Mouse (Mus musculus) kidney, postnatal 10 days (tissue): Measurements from ENCODE around the gene Fam129a.

Experiments used
- DNase-seq: peaks from one replicate; pipeline ENCODE4 v3.0.0; 2021; ENCODE audit warnings: mixed read lengths

Fam129a gene

DNA sequence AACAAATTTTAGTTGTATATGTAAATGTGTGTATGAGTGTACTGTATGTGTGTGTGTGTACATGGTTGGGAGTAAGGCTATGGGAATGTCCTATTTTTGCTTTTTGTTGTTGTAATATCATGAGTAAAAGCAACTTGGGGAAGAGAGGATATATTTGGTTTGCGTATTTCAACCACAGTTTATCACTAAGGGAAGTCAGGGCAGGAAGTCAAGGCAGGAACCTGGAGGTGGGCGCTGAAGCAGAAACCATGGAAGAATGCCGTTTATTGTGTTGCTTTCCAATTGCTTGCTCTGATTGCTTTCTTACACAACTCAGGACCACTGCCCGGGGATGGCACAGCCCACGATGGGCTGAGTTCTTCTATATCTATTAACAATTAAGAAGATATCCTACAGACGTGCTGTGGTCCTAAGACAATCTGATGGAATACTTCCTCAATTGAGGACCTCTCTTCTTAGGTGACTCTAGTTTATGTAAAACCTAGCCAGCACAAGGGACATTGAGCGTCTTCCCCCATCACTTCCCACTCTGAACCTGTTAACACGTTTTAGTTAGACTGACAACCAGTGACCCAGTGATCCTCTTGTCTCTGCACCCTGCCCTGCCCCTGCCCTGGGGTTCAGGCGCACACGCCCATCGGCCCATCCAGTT, 13.7 kb downstream of the Fam129a start:
- DNase-seq, result no peak

DNA sequence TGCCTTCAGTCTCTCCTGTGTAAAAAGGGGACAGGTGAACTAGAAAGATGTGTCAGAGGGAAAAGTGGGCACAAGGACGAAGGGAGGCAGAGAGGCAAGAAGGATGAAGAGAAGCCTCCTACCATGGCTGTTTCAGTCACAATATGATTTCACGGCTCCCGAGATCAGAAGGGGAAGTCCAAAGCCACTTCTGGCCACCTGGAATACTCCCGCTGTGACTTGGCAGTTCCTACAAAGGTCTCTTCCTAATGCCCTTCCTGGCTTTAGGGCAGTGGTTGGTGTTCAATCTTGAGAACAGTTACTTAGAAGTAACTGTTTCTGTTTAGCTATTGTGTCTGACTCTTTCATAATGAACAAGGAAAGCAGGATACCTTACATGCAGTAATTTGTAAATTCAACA, 14.7 kb downstream of the Fam129a start:
- DNase-seq, result no peak

DNA sequence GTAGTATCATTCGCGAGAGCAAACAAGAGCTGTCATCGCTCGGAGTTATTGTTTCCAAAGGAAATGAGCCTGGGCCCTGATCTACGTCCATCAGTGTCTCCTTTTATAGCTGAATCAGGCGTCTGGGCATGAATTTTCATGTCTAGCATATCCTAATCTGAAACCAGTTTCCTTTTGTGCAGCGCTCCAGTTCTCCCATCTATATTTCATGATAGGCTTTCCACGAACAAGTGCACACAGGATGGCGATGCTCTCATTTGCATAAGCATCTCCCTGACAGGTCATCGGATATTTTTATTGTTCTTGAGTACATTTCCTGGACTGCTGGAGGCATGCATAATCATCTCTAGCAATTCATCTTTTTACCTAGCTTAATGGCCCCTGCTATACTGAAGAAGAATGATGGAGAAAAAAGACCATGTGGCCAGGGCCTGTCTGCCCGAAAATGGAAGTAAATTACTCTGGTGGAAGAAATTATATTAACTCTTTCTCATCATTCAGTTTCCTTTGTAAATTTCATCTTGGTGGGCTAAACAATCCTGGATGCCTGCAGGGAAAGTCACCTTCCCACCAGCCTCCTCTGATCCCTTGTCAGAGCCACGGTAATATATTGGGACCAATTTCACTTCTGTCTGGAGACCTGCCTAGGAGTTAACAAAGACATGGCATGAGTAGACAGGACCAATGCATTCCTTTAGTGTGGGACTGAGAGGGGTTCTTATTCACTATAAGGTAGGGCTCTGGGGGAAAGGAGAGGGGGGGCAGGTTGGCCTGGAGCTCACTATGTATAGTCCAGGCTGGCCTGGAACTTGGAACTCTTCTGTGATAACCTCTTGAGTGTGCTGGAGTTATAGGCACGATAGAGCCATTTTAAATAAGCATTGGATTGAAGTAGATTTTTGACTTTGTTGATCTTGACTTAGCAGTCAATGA, 21.4 kb downstream of the Fam129a start:
- DNase-seq, result no peak

DNA sequence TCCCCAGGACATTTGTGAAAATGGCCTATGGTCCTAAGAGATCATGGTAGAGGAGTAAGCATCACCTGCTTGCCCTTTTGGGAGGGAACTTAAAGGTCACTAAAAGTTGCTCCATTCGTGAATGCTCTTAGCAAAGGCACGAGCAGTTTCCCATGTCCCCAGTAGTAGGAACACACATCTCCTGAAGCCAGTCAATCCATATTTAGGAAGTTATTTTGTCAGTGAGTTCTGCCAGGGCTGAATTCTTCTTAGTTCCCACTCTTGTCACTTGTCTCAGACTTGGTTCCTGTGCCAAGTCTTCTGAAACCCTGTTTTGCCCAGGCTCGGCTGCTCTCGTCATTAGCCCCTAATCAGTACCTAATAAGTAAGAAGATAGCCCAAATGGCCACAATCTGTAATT, 23.9 kb downstream of the Fam129a start:
- no peak for DNase-seq

DNA sequence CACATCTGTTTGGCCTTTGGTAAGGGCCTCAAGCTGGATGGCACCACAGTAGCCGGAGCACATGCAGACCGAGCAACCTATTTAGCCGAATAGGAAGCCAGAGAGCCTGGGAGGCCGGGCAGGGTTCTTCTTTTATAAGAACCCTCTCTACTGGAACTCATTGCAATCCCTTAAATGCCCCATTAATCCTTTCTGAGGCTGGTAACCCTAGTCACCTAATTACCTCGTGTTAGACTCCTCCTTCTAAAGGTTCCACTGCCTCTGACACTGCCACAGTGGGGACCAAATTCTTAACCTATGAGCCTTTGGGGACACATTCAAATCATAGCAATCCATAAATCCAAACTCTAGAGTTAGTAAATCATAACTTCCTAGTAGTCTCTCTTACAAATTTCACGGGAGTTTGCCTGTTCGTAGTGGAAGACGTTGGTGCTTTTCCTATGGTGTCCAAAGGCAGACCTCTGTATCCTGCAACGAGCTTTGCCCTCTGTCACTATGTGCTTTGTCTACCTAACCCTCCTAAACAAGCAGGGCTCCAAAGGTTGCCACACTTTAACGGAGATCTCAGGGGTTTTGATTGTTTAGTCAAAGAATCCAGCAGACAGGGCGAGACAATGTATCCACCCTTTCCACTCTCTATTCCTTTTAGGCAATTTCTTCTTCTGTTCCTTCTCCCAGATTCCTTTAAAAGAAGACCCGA, 24.8 kb downstream of the Fam129a start:
- no peak for DNase-seq

DNA sequence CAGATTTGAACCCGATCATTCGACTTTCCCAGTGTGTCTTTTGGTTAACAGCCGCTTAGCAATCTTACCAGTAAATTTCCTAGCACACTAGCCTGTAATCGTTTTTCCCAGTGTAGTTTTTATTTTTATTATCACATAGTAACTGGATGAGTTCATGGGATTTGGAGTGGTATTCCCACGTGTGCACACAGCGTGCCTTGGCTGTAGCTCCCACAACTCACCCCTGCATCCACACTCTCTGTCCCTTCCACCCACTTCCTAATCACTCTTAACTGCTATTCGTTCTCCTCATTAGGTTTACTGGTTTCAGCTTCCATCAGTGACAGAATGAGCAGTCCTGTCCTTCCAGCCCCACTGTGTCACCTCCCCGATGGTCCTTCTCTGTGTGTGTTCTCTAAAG, 25.6 kb downstream of the Fam129a start:
- no peak for DNase-seq

DNA sequence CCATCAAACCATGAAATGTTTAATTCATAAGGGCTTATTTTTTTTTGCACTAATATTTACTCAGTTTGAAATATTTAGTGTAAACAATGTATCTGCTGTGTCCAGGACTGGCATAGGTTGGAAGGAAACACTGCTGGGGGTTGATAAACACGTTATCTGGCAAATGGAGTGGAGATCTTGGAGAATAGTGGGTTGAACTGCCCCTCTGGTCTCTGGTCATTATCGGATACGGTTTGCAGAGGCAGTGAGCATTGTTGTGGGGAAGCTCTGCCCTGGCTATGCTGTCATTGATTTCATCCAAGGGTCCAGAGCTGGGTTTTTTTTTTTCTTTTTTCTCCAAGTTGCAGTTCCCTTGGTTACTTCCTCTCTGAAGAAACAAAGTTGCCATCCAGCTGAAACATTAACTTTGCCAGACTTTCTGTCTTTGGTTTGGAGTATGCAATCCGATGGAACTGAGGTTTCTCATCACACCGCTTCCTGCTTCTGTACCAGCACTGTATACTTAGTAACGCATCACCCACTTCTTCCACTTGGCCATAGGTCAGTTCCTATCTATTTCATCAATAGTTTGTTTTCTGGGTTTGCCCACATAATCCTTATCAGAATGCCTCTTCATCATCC, 26.8 kb downstream of the Fam129a start:
- DNase-seq, result no peak

DNA sequence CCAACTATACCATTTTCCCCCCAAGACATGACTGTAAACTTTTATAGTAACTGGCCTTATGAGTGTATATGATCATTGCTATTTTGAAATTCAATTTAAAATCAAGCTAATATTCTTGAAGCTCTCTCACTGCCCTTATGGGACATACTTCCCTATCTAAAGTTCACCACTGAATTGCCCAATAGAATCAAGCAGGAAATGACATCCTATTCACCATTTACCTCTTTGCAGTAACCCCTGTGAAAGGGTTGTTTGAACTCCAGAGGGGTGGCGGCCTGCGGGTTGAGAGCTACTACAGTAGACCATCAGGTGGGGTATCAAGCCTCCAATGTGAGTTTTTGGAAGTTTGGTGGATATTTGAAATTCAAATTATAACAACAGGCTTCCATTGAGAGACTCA, 27.9 kb downstream of the Fam129a start:
- no peak for DNase-seq

DNA sequence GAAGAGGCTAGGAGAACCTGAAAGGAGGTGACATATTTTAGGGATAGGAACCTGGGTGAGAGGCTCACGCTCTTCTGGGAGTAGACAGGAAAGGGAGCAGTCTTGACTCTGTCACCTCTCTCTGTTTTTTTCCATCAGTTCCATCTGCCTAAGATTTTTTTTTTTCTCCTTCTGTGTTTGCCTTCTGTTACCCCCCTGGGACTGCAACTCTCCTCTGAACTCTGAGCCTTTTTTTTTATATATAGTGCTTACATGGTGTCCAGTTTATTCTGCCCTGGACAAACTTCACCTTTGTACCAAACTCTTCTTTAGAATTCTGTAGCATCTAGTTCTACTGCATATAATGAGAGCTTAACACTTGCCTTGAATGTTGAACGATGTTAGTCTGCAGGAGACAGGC, 33.3 kb downstream of the Fam129a start:
- DNase-seq, result no peak

DNA sequence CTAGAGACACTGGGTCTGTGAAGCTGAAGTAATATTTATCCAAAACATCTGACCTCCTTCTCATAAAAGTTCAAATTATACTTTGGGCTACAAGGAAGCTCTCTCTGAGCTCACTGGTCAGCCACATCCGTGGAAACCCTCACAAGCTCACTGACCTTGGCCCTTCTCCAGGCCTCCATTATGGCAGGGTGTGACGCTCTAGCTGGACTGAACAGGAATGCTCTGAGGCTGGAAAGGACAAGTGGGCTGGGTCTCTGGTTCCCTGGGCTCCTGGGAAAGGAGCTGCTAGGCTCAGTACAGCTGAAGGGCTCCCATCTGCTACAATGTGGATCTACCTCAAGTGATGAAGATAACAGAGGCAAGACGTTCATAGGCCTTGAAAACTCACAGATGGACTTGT, 37.0 kb downstream of the Fam129a start:
- peak; percentile 78 for DNase-seq

DNA sequence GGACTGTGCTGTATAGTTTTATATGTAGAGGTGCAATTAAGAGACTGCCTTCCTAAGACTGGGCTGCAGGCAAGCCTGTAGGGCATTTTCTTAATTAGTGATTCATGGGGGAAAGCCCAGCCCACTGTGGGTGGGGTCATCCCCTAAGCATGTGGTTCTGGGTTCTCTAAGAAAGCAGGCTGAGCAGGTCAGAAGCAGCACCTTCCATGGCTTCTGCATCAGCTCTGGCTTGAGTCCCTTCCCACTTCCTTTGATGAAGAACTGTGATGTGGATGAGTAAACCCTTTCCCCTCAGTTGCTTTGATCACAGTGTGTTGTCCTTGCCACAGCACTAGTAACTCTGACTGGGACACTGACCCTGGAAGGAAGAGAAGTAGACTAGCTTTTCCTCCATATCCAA, 39.6 kb downstream of the Fam129a start:
- no peak for DNase-seq

DNA sequence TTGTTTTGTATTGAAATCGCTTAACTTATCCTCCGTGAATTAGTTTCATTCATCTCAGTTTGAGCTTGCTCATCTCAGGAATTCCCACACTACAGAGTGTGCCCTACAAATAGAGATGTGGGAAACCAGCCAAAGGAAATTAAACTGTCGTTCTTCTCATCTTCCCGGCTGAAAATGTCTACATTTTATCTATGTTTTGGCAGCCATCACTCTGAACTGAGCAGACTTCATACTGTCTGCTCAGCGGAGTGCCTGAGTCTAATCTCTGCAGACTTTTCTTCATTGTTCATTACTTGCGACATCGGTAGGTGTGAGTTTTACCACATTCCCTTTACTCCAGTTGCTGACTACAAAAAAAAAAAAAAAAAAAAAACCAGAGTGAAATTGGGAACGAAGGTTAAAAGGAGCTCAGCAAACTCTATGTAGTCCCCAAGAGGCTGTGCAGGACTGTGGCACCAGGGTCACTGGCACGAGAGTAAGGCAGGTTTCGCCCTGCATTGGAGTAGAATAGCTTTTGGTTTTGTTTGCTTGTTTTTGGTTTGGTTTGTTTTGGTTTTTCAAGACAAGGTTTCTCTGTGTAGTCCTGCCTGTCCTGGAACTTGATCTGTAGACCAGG, 43.4 kb downstream of the Fam129a start:
- no peak for DNase-seq

DNA sequence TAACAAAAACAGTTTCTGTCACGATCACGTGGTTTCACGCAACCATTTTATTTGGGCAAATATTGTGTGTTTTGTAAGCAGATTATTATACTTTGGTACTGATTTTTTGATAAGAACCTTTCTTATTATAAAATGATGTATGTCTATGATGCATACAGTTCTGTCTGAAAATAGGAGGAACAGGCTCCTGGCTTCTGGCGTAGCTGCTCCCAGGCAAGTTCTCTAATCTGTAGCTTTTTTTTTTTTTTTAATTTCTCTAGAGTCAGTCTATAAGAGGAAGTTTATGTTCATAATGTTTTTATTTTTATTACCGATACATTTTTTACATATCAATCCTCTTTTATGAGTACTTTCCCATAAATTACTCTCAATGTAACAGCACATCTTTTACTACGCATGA, 44.6 kb downstream of the Fam129a start:
- DNase-seq, result no peak

DNA sequence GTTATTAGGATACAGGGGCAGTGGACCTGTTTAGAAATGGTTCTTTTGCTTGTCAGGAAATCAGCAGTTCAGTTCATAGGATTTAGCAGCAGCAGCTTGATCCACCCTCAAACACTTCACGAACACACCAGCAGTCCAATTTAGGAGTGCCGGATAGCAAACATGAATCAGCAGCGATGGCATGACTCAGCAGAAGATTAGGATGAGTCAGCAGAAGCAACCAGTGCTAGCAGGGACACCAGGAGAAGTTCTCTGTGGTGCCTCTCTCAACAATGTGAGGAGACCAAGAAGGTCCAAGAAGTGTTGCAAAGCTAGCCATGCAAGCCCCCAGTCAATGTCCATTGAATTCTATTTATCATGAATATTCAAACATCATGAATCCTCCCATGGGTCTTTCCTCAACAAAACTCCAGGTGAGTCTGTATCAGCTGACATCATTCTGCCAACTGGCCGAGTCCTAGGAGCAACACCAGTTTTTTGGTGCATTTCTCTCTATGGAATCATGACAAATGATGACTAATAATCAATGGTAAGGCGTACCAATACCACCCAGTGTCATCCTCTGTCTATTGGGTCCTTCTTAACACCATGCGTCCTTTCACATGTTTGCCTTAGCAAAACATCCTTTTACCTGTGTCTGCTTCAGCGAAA, 45.7 kb downstream of the Fam129a start:
- DNase-seq, result no peak

DNA sequence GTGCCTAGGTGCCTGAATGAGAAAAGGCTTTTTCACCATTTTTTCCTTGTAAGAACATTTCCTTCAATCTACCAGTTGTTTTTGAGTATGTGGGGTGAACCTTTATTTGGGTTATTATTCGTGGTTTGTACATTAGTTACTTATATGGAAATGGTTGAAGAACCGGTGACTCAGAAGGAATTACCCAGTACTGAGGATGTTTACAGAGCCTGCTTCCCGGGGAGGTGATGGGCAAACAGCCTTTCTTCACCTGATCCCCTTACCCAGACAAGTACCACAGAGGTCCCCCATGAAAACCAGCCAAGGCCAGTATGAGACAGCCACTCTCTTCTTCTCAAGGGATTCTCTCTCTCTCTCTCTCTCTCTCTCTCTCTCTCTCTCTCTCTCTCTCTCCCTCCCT, 47.3 kb downstream of the Fam129a start:
- DNase-seq, result no peak

DNA sequence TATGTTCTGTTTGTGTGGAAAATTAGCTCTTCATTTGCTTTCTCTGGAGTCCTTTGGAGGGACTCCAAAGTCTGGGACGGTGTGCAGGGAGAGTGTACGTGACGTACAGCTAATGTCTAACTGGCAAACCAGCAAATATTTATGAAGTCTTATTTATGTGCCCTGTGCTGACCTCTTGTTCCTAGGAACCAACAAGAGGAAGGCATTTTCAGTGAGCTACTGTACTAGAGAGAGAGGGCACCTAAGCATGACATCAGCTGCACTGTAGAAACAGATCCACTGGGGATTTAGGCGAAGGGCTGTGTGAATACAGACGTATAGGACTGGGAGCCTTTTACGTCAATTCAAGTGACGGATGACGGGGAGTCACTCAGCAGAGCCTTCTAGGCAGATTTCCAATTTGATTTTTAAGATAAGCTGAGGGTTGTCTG, 48.3 kb downstream of the Fam129a start:
- no peak for DNase-seq

DNA sequence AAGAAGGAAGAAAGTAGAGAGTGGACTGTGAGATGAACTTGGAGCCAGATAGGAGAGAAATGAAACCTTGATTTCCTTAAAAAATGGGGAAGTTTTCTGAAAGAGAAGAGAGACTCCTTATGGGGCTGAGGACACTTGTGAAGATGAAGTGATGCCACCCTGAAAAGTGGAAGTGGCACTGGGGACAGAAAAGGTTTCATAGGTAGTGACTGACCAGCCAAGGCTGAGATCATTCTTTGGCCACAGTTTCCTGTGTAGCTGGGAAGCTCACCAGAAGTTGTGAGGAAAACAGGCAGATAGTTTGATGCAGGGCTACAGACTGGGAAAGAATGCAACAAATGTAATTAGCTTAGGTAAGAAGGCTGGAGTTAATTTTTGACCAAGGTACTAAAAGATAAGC, 49.7 kb downstream of the Fam129a start:
- DNase-seq, result no peak

DNA sequence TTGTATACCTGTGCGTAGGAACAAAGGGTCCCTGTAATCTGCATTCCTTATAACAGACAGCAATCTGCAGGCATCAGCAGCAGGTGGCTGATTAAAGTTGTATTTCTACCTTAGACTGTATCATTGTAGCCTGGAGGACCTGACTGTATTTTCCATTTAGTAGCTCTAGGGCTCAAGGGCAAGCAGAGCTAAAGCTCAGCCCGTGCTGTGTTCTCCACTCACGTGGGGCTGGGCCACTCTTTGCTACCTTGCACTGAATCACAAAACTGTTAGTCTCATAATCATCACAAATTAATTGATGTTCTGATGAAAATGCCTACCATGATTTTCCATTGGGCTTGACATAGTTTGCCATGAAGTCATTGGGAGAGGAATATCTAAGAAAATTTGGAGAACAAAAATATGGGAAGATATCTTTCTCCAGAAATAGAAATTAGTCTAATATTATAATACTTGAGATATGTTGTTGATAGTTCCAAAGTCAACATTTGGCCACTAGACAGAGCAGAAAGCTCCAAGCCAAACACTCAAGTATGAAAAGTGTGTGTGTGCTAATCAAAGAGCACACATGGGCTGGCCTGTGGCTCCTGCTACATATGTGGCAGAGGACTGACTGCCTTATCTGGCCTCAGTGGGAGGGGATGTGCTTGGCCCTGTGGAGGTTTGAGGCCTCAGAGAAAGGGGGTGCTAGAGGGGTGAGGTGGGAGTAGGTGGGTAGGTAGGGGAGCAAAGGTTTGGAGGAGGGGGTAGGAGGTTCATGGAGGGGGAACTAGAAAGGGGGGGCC, 53.6 kb downstream of the Fam129a start:
- no peak for DNase-seq

DNA sequence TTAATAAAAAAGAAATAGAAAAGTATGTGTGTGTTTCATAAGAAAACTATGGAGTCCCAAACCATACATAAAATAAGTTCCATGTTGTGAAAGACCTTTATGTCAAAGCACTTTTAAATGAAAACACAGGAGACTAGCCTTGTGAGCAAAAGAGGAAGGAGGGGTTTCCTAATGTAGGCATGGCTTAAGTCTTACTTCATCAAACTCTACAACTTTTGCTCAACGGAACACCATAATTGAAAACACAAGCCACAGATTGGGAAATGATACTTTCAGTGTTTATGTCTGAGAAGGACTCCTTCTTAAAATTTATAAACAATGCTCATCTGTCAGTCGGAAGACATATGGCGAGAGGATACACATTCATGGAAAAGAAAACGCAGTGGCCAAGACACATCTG, 54.3 kb downstream of the Fam129a start:
- DNase-seq, result no peak

DNA sequence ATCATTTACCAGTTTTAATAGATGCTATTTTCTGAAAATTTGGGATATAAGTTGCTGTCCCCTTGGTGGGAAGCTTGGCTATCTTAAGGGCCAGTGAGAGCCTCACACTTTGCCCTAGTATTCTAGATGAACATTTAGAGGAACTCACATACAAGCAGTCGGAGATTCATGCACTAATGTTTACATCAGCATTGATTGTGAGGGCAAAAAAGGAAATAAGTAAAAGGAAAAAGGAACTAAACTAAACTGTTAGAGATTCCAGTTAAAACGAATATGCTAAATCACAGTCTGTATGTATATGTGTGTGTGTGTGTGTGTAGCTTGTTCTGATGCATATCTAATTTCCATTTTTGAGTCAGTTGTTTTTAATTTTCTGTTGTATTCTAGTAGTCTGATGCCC, 54.7 kb downstream of the Fam129a start:
- DNase-seq, result no peak

DNA sequence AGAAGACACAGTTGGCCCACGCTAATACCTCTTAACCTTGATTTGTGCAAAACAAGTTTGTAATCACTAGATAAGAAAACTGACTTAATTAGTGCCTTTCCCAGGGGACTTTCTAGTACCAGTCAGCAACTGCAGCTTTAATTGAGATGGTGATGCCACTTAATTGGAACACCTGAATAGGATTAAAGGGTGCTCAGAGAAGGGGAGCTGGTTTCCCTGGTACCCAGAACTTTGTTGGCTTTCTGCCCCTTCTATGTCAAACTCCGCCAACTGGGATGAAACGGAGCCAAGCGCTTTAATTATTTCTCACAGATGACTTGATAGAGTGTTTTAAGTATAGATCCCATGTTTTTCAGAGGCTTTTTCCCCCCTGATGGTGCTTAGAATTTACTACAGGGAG, 55.6 kb downstream of the Fam129a start:
- DNase-seq, result no peak

DNA sequence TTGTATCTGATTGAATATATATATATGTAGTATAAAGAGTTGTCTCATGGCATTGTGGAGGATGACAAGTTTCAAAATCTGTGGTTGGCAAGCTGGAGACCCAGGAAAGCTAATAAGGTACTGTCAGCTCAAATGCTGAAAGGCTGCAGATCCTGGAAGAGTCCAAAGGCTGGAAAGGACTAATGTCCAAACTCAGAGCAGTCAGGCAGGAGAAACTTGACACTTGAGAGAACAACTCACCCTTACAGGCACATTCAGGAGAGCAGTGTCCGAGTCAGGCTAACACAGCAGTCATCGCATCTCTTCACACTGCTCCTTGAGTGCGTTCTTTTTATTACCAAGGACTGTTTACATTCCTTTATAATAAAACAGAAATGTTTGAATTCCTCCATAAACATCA, 56.2 kb downstream of the Fam129a start:
- no peak for DNase-seq
